Mouse (Mus musculus): ENCODE results near the gene Ckb.

DNA sequence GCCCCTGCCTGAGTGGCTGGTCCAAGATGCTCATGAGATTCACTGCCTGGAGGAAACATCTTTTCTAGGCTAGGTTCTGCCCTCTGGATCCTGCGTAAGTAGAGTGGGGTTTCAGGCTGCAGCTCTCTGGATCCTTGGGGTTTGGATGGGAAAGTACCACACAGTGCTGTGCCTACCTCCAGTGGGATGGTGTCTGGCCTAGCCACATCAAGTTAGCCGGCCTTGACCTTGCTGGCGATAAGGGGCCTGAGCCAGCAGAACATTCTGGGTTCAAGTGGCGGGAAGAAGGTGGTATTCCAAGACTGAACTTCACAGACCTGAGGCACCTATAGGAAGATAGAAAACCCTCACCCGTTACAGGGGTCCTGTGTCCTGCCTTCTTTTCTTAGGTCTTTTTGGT lies 4.7 kb downstream of the Ckb start:
- TF ChIP-seq TAL1 (IDR thresholded peaks at IDR 0.05; ENCODE audit: low read length): no peak
- TF ChIP-seq GATA1 (IDR thresholded peaks at IDR 0.05; ENCODE audit: low read length): no peak

Data from erythroblast, embryonic 14.5 days (primary cell).